Mouse (Mus musculus) urinary bladder, postnatal 0 days (tissue): ENCODE data around the gene Ifnl3. TPM values are rescaled to one million over a fixed set of nuclear protein-coding genes. Genes with fewer than 3 reads are reported as not detected.

Experiments
- microRNA-seq: library from miRNA; unstranded; fragments of <30 nt; microRNA quantifications from one replicate; pipeline ENCODE4, GENCODE M21; 2016
- polyA plus RNA-seq: library from polyadenylated mRNA; unstranded; fragments of >200 nt; fragmentation: Nextera tagmentation; extraction: Ambion mirVana; gene quantifications from 2 replicates; pipeline ENCODE4 v1.2.1, GENCODE M21; 2015

Ifnl3 gene
- not detected in 2 replicates for polyA plus RNA-seq

GRCm38 (mm10) chr7:28522536-28522935 lies at the start of gene Ifnl3:
TSS of gene Ifnl3 (plus strand) at chr7:28522836.

GRCm38 (mm10) chr7:28510405-28510974 lies 12.1 kb upstream of the Ifnl3 start, which contains the start of gene Ifnl2:
TSS of gene Ifnl2 (minus strand) at chr7:28510455.

GRCm38 (mm10) chr7:28540526-28540925 lies 17.9 kb downstream of the Ifnl3 start, which contains the start of gene Sycn:
TSS of gene Sycn (plus strand) at chr7:28540885.

GRCm38 (mm10) chr7:28547154-28547553 lies 24.5 kb downstream of the Ifnl3 start, which contains the start of gene Nccrp1:
TSS of gene Nccrp1 (minus strand) at chr7:28547254.

Small RNAs within 50 kb of the gene (microRNA-seq; reads per million reads assigned to microRNA genes)
- gene Mir7049 = not detected

Other genes with a start within 250 kb of the Ifnl3 start
- gene Eid2b, start 245.1 kb upstream of the Ifnl3 start, polyA plus RNA-seq = 7.9 and 9.2 TPM in 2 replicates
- 0.37 TPM in 1 of 2 replicates, not detected in the other for gene Selenov, start 231.7 kb upstream of the Ifnl3 start, polyA plus RNA-seq
- 0.17 TPM in 1 of 2 replicates, not detected in the other for gene Dll3, start 220.6 kb upstream of the Ifnl3 start, polyA plus RNA-seq
- 59.0 and 64.6 TPM in 2 replicates for gene Timm50, start 210.8 kb upstream of the Ifnl3 start, polyA plus RNA-seq
- gene Supt5, start 184.1 kb upstream of the Ifnl3 start, polyA plus RNA-seq = 43.2 and 47.1 TPM in 2 replicates
- gene Rps16, start 172.2 kb upstream of the Ifnl3 start, polyA plus RNA-seq = 718 and 753 TPM in 2 replicates
- 47.1 and 61.8 TPM in 2 replicates for gene Plekhg2, start 150.2 kb upstream of the Ifnl3 start, polyA plus RNA-seq
- gene Zfp36, start 142.6 kb upstream of the Ifnl3 start, polyA plus RNA-seq = 49.3 and 49.5 TPM in 2 replicates
- gene Med29, start 130.1 kb upstream of the Ifnl3 start, polyA plus RNA-seq = 31.0 and 32.3 TPM in 2 replicates
- gene Paf1, start 129.9 kb upstream of the Ifnl3 start, polyA plus RNA-seq = 59.8 and 81.5 TPM in 2 replicates
- gene Gmfg, start 85.4 kb upstream of the Ifnl3 start, polyA plus RNA-seq = 15.1 and 21.8 TPM in 2 replicates
- gene Lrfn1, start 70.9 kb upstream of the Ifnl3 start, polyA plus RNA-seq = 1.3 and 1.4 TPM in 2 replicates
- not detected in 2 replicates for gene Ifnl2, start 12.4 kb upstream of the Ifnl3 start, polyA plus RNA-seq
- gene Sycn, start 18.0 kb downstream of the Ifnl3 start, polyA plus RNA-seq = not detected in 2 replicates
- gene Nccrp1, start 24.4 kb downstream of the Ifnl3 start, polyA plus RNA-seq = 0.24 and 0.51 TPM in 2 replicates
- gene Samd4b, start 75.3 kb downstream of the Ifnl3 start, polyA plus RNA-seq = 14.6 and 20.1 TPM in 2 replicates
- gene Pak4, start 75.3 kb downstream of the Ifnl3 start, polyA plus RNA-seq = 24.3 and 28.8 TPM in 2 replicates
- gene Acp7, start 108.5 kb downstream of the Ifnl3 start, polyA plus RNA-seq = not detected in 2 replicates
- gene Fbxo27, start 170.0 kb downstream of the Ifnl3 start, polyA plus RNA-seq = 3.7 and 4.4 TPM in 2 replicates
- 8.5 and 9.1 TPM in 2 replicates for gene Fbxo17, start 194.0 kb downstream of the Ifnl3 start, polyA plus RNA-seq
- 105 and 106 TPM in 2 replicates for gene Mrps12, start 219.0 kb downstream of the Ifnl3 start, polyA plus RNA-seq
- 10.5 and 11.5 TPM in 2 replicates for gene Sars2, start 219.2 kb downstream of the Ifnl3 start, polyA plus RNA-seq
- not detected in 2 replicates for gene Ccer2, start 233.3 kb downstream of the Ifnl3 start, polyA plus RNA-seq
- gene Sirt2, start 243.9 kb downstream of the Ifnl3 start, polyA plus RNA-seq = 48.3 and 50.9 TPM in 2 replicates
- gene Nfkbib, start 244.7 kb downstream of the Ifnl3 start, polyA plus RNA-seq = 27.8 and 29.3 TPM in 2 replicates